Mouse (Mus musculus) MEL (cell line): ENCODE measurements around the gene Tssk2.
A peak's percentile ranks its signal among the peaks of the same experiment; 100 is the strongest.

Experiments
- CTCF ChIP-seq, 3 experiments: IDR thresholded peaks in 2 of 3; conservative IDR thresholded peaks in 1 of 3; 2 replicates each; pipeline ENCODE4 v1.5.1; 2011 to 2012; ENCODE audit warnings: low read length in 3 of 3, low read depth in 2 of 3, mild to moderate bottlenecking in 2 of 3, improper control_type of control experiment in 1 of 3, inconsistent platforms in 1 of 3, mixed read lengths in 1 of 3, moderate library complexity in 1 of 3; ENCODE audit not compliant: control insufficient read depth in 1 of 3, insufficient read depth in 1 of 3, poor library complexity in 1 of 3, severe bottlenecking in 1 of 3
- NELFE ChIP-seq: IDR thresholded peaks from 2 replicates; pipeline ENCODE4 v1.6.1; 2011; ENCODE audit warnings: low read depth, low read length, improper control_type of control experiment
- POLR2A ChIP-seq, 2 experiments: IDR thresholded peaks; 2 replicates each; pipeline ENCODE4 v1.6.1; 2011 to 2012; ENCODE audit warnings: low read length in 2 of 2, mild to moderate bottlenecking in 2 of 2, control low read depth in 1 of 2, improper control_type of control experiment in 1 of 2, low read depth in 1 of 2, moderate library complexity in 1 of 2; ENCODE audit not compliant: control insufficient read depth in 1 of 2, insufficient read depth in 1 of 2, poor library complexity in 1 of 2
- SIN3A ChIP-seq: IDR thresholded peaks from 2 replicates; pipeline ENCODE4 v1.6.1; 2012; ENCODE audit warnings: low read length, improper control_type of control experiment, inconsistent platforms
- SMC3 ChIP-seq: IDR thresholded peaks from 2 replicates; pipeline ENCODE4 v1.6.1; 2011; ENCODE audit warnings: low read depth, low read length, improper control_type of control experiment

DNA sequence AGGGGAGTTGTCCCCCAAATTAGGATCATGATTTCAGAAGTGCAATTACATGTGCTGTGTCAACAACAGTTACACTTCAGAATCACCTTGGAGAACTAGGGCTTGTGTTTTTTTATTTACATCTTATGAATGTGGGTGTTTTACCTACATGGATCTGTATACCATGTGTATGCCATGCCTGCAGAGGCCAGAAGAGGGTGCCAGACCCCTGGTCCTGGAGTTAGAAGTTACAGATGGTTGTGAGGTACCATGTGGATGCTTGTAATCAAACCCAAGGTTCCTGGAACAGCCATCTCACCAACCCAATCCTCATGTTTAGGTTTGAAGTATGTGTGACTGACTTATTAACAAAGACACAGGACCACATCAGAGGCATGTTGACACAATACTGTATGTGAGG is 39.8 kb upstream of the Tssk2 start:
- peak; percentile 73 to 76 (median 73) for TF ChIP-seq CTCF (IDR thresholded peaks at IDR 0.05 in 2 of 3, conservative IDR thresholded peaks at IDR 0.05 in 1 of 3; ENCODE audit: control insufficient read depth in 1 of 3, insufficient read depth in 1 of 3, low read depth in 2 of 3, low read length in 3 of 3, poor library complexity in 1 of 3, severe bottlenecking in 1 of 3)
- TF ChIP-seq SMC3: peak; percentile 66
- TF ChIP-seq POLR2A (IDR thresholded peaks at IDR 0.05; ENCODE audit: control insufficient read depth in 1 of 2, insufficient read depth in 1 of 2, low read depth in 1 of 2, low read length in 2 of 2, poor library complexity in 1 of 2): no peak
- no peak for TF ChIP-seq NELFE
- TF ChIP-seq SIN3A: no peak
